Mouse (Mus musculus) colon, adult 2 months (tissue): Measurements from ENCODE around the gene Larp7. TPM values are rescaled to one million over a fixed set of nuclear protein-coding genes. Genes with fewer than 3 reads are reported as not detected.

ENCODE experiments used
- polyA plus RNA-seq: library from polyadenylated mRNA; depleted of rRNA; stranded (reverse); fragments of >200 nt; gene quantifications from 2 replicates; pipeline ENCODE4 v1.2.3, GENCODE M21; 2012; rRNA removed

The Larp7 gene
- 0.35 and 0.50 TPM in 2 replicates for polyA plus RNA-seq

GRCm38 (mm10) chr3:127552973-127553719 is at the start of gene Larp7, which contains the start of gene Zgrf1:
TSS of gene Larp7 (minus strand) at chr3:127553349.
TSS of gene Zgrf1 (plus strand) at chr3:127553489.

GRCm38 (mm10) chr3:127498742-127499400 is 54.3 kb downstream of the Larp7 start, which contains the start of gene Ank2:
TSS of gene Ank2 (minus strand) at chr3:127499350.

Other genes with a start within 250 kb of the Larp7 start
- 3.5 and 4.9 TPM in 2 replicates for gene Ank2, start 54.0 kb downstream of the Larp7 start, polyA plus RNA-seq
- 0.29 and 0.35 TPM in 2 replicates for gene Zgrf1, start 140 bp upstream of the Larp7 start, polyA plus RNA-seq
- gene Neurog2, start 79.8 kb upstream of the Larp7 start, polyA plus RNA-seq, result not detected in 2 replicates
- 5.1 TPM in 2 replicates for gene Alpk1, start 227.2 kb upstream of the Larp7 start, polyA plus RNA-seq
- 11.7 and 23.7 TPM in 2 replicates for gene Tifa, start 236.5 kb upstream of the Larp7 start, polyA plus RNA-seq